Mouse (Mus musculus) liver, postnatal 0 days (tissue): ENCODE results near the gene Ache. TPM values are rescaled to one million over a fixed set of nuclear protein-coding genes. Genes with fewer than 3 reads are reported as not detected.

Experiments
- ATAC-seq: fragments of 200-750 bp; cut with Nextera tagmentation; 2 replicates; pipeline ENCODE4 v1.8.0; 2017; ENCODE audit warnings: mild to moderate bottlenecking, moderate library complexity
- DNase-seq: peaks from one replicate; pipeline ENCODE4 v3.0.0-alpha.2; 2016
- H3K27ac ChIP-seq: fragments of 300-500 bp; sonication (generic); 2 replicates; pipeline ENCODE4 v1.5.1; 2014; ENCODE audit warnings: antibody characterized with exemption, moderate library complexity, mild to moderate bottlenecking, low read depth
- H3K27me3 ChIP-seq: fragments of 300-500 bp; sonication (generic); 2 replicates; pipeline ENCODE4 v1.6.1; 2014; ENCODE audit warnings: low read length, control low read depth, mixed read lengths; ENCODE audit not compliant: insufficient read depth
- H3K36me3 ChIP-seq: fragments of 300-500 bp; sonication (generic); replicated peaks from 2 replicates; pipeline ENCODE4 v1.6.1; 2014; ENCODE audit warnings: mild to moderate bottlenecking, control low read depth, low read length, moderate library complexity, mixed read lengths; ENCODE audit not compliant: insufficient read depth
- H3K4me1 ChIP-seq: fragments of 300-500 bp; sonication (generic); 2 replicates; pipeline ENCODE4 v1.6.1; 2014; ENCODE audit warnings: antibody characterized with exemption, mild to moderate bottlenecking, control low read depth; ENCODE audit not compliant: insufficient read depth
- H3K4me2 ChIP-seq: fragments of 300-500 bp; sonication (generic); 2 replicates; pipeline ENCODE4 v1.6.1; 2014; ENCODE audit warnings: low read depth, mild to moderate bottlenecking, low read length, moderate library complexity, mixed read lengths
- H3K4me3 ChIP-seq: fragments of 300-500 bp; sonication (generic); 2 replicates; pipeline ENCODE4 v1.5.1; 2014; ENCODE audit warnings: low read depth, low read length
- H3K9ac ChIP-seq: fragments of 300-500 bp; sonication (generic); replicated peaks from 2 replicates; pipeline ENCODE4 v1.6.1; 2014; ENCODE audit warnings: mild to moderate bottlenecking, moderate library complexity
- H3K9me3 ChIP-seq: fragments of 300-500 bp; sonication (generic); 2 replicates; pipeline ENCODE4 v1.6.1; 2016; ENCODE audit warnings: mild to moderate bottlenecking, control low read depth, low read length, mixed read lengths
- CTCF ChIP-seq: sonication (generic); IDR thresholded peaks from 2 replicates; pipeline ENCODE4 v1.5.1; 2016; ENCODE audit warnings: antibody characterized with exemption, low read depth
- EP300 ChIP-seq: IDR thresholded peaks from 2 replicates; pipeline ENCODE4 v1.6.1; 2016; ENCODE audit warnings: antibody characterized with exemption, low read depth, mild to moderate bottlenecking
- WGBS: fragments of 180-500 bp; shearing (Covaris S2); extraction: QIAGEN DNeasy Blood & Tissue Kit; methylation state at CpG from one replicate; pipeline ENCODE4 v1.1.7; 2014; ENCODE audit not compliant: insufficient replicate concordance; 5-methylcytosine and 5-hydroxymethylcytosine counted together
- polyA plus RNA-seq: library from polyadenylated mRNA; unstranded; fragments of >200 nt; fragmentation: Nextera tagmentation; extraction: Ambion mirVana; gene quantifications from 2 replicates; pipeline ENCODE4 v1.2.1, GENCODE M21; 2015

Ache gene
- polyA plus RNA-seq, 1 experiment from 2014 or later: 11.1 TPM

- WGBS: 14% methylated on average over 15 of the region's 15 CpGs
- DNase-seq (peak; percentile 92), ATAC-seq (peak; percentile 55)
- H3K27me3 ChIP-seq: peaks cover 31% of the 10 kb centered on the region
- H3K27ac ChIP-seq: peak overlapping the region; percentile 99
- peaks cover 44% of the 10 kb centered on the region for H3K4me1 ChIP-seq
- no peak for TF ChIP-seq EP300
- peak; percentile 98 for TF ChIP-seq CTCF
- peaks cover 5% of the 10 kb centered on the region for H3K36me3 ChIP-seq
- H3K9me3 ChIP-seq: no peaks in the 10 kb centered on the region
- H3K4me3 ChIP-seq: peak overlapping the region; percentile 62
- peak overlapping the region; percentile 99 for H3K4me2 ChIP-seq
- H3K9ac ChIP-seq: peak overlapping the region; percentile 83
Observed at GRCm38 (mm10) chr5:137290677-137291076, 3.4 kb downstream of the Ache start.

- Histone ChIP-seq H3K36me3 (peaks cover 13% of the 10 kb centered on the region), H3K27ac (peak overlapping the region; percentile 4; the same call in 1 of the 2 replicates), H3K4me1 (peaks cover 44% of the 10 kb centered on the region), H3K27me3 (peaks cover 31% of the 10 kb centered on the region), H3K4me2 (peak overlapping the region; percentile 99), H3K4me3 (peak overlapping the region; percentile 62), H3K9ac (peak overlapping the region; percentile 83), H3K9me3 (no peaks in the 10 kb centered on the region)
- 72% methylated on average over 15 of the region's 15 CpGs for WGBS
- DNase-seq (no peak), ATAC-seq (no peak)
- TF ChIP-seq CTCF (no peak), EP300 (no peak)
Observed at GRCm38 (mm10) chr5:137291381-137291926, 4.1 kb downstream of the Ache start.

- peaks cover 31% of the 10 kb centered on the region for H3K36me3 ChIP-seq
- H3K4me2 ChIP-seq: peak overlapping the region; percentile 99
- H3K9ac ChIP-seq: peak overlapping the region; percentile 81
- H3K4me1 ChIP-seq: peaks cover 32% of the 10 kb centered on the region
- H3K4me3 ChIP-seq: peak overlapping the region; percentile 62
- H3K9me3 ChIP-seq: no peaks in the 10 kb centered on the region
- WGBS: 0% methylated on average over 15 of the region's 15 CpGs
- peak; percentile 18 for ATAC-seq
- peaks cover 18% of the 10 kb centered on the region for H3K27me3 ChIP-seq
- TF ChIP-seq EP300: no peak
- TF ChIP-seq CTCF: no peak; the same call in 1 of the 2 replicates
- H3K27ac ChIP-seq: peak overlapping the region; percentile 95
- DNase-seq: peak; percentile 90
Observed at GRCm38 (mm10) chr5:137293282-137293681, 6.0 kb downstream of the Ache start.

- Histone ChIP-seq H3K4me1 (peaks cover 29% of the 10 kb centered on the region), H3K36me3 (peaks cover 39% of the 10 kb centered on the region), H3K27ac (peak within 1 kb of the TSS; percentile 95), H3K4me2 (peak within 1 kb of the TSS; percentile 99), H3K27me3 (peaks cover 11% of the 10 kb centered on the region), H3K9me3 (no peaks in the 10 kb centered on the region), H3K9ac (peak within 1 kb of the TSS; percentile 81), H3K4me3 (peak within 1 kb of the TSS; percentile 62)
- TF ChIP-seq CTCF (no peak), EP300 (peak; percentile 49; the same call in 1 of the 2 replicates)
- WGBS: under 1% methylated on average over 52 of the region's 52 CpGs
- peak; percentile 77 for ATAC-seq
- DNase-seq: peak; percentile 96
Observed at GRCm38 (mm10) chr5:137293839-137294743, 6.8 kb downstream of the Ache start, which contains the start of gene Ufsp1. Gene Ufsp1 (plus strand): TSS chr5:137294629.

- Histone ChIP-seq H3K4me2 (peak overlapping the region; percentile 99), H3K4me1 (peaks cover 29% of the 10 kb centered on the region), H3K9ac (peak overlapping the region; percentile 81), H3K27me3 (peaks cover 5% of the 10 kb centered on the region; the same call in 1 of the 2 replicates), H3K36me3 (peaks cover 45% of the 10 kb centered on the region), H3K27ac (peak overlapping the region; percentile 95), H3K9me3 (no peaks in the 10 kb centered on the region), H3K4me3 (peak overlapping the region; percentile 62)
- TF ChIP-seq CTCF: no peak
- no peak for TF ChIP-seq EP300
- DNase-seq (no peak), ATAC-seq (peak; percentile 26)
- WGBS: 16% methylated on average over 18 of the region's 18 CpGs
Observed at GRCm38 (mm10) chr5:137294744-137295093, 7.4 kb downstream of the Ache start.

- Histone ChIP-seq H3K9ac (peak overlapping the region; percentile 81), H3K4me3 (peak overlapping the region; percentile 62)
- no peak for DNase-seq
Observed at GRCm38 (mm10) chr5:137295296-137295695, 8.0 kb downstream of the Ache start.

More at GRCm38 (mm10) chr5:137295296-137295695, 8.0 kb downstream of the Ache start:
- no peak for TF ChIP-seq EP300
- TF ChIP-seq CTCF: no peak
- ATAC-seq: no peak
- peak overlapping the region; percentile 95 for H3K27ac ChIP-seq
- H3K36me3 ChIP-seq: peaks cover 51% of the 10 kb centered on the region
- 67% methylated on average over 9 of the region's 9 CpGs for WGBS
- peaks cover 26% of the 10 kb centered on the region for H3K4me1 ChIP-seq
- peak overlapping the region; percentile 99 for H3K4me2 ChIP-seq
- no peaks in the 10 kb centered on the region for H3K27me3 ChIP-seq
- no peaks in the 10 kb centered on the region for H3K9me3 ChIP-seq
